Mouse (Mus musculus) R1 (cell line): ENCODE results near the gene Figla.
A peak's percentile ranks its signal among the peaks of the same experiment; 100 is the strongest.
"Not testable (repeated sequence)": the region's sequence is repeated elsewhere in the genome, so short reads cannot be mapped to it uniquely, and the experiment has no call there.

Experiments
- DNase-seq: peaks from one replicate; pipeline ENCODE4 v3.0.0-alpha.2; 2018; ENCODE audit warnings: low read depth, low spot score

Figla gene

DNA sequence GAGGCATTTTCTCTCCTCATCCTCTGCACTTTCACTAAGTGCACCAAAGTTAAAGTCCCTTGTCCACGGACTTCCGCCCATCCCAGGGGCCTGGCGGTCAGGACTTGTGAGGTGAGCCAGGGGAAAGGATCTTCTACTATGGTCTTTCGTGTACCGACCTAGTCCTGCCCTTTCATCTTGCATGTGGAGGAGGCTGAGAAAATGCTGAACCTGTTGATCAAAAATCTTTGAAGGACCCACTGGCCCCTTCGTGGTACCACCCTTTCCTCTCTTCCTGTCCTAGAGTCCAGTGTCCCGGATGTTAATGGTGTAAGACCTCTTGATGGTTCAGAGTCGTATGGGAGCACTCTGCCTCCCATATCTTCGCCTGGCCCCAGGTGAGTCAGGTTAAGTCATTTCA, at the start of gene Figla:
TSS of gene Figla (plus strand) at position 301 of the 400 bp plus-strand sequence.
- DNase-seq: no peak

GRCm38 (mm10) chr6:85966686-85967085, 49.3 kb upstream of the Figla start:
- no peak for DNase-seq

DNA sequence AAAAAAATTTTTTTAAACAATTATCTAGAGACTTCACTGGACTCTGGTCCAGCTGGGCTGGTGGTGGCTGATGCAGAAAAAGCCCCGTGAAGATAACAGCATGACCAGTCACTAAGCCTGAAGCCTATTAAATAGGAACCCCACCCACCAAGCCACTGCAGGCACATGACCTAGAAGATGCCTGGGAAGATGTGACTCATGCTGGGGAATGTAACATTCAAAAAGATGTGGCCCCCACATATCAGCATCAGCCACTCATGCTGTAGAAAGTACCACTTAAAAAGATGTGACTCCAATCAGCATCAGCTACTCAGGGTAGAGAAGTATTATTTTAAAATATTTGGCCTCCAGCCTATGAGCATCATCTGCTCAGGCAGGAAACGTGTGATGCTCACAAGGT, 46.1 kb upstream of the Figla start:
- no peak for DNase-seq

GRCm38 (mm10) chr6:85972699-85973098, 43.3 kb upstream of the Figla start:
- no peak for DNase-seq

- no peak for DNase-seq
Observed at GRCm38 (mm10) chr6:85973336-85973735, 42.6 kb upstream of the Figla start.

GRCm38 (mm10) chr6:85974941-85975617, 40.9 kb upstream of the Figla start:
- DNase-seq: no peak

DNA sequence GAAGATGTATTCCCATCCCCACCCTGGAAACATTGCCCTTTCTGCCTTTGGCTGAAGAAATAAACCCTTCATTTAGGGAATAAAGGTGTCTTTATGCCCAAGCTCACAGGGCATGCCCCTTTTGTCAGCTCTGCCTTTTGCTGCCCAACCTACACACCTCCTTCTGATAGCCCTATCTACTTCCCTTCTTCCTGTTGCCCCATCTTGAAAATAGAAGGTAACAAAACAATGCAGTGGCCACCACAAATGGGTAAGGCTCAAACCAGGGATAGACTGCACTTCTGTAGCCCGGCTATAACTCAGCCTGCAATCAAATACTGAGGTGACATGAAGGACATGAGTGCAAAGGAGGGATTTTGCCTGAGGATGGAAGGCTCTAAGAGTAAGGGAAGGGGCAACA, 40.2 kb upstream of the Figla start:
- no peak for DNase-seq

DNA sequence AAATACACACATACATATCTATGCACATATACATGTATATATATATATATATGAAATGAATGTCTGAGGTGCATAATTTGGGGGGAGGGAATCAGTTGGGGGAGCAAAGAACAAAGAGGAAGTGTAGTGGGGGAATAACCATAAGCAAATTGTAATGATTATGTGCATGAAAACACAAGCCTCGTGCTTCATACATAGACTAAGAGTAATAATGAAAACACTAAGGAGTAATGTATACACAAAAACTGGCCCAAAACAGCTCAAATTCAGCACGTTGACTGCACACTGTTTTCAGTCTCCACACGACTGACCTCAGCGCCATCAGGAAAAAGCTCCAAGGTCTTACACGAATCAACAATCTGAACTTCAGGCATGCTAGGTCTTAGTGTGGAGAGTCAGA, 39.7 kb upstream of the Figla start:
- no peak for DNase-seq

DNA sequence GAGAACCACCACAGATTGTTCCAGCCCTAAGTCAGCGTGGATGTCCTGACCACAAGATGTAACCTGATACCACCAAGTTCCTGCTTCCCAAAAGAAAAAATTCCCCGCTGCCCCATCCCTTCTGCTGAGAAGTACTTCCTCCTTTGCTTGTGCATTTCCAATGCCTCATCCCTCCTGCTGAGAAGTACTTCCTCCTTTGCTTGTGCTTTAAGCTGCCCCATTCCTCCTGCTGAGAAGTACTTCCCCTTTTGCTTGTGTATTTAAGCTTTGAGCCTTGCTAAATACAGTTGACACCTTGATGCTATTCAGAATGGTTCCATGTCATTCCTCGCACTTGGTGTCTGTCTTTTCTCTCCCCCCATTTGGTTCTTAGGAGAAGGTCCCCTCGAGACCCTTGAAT, 37.2 kb upstream of the Figla start:
- peak; percentile 72 for DNase-seq

- no peak for DNase-seq
Observed at GRCm38 (mm10) chr6:85984351-85984750, 31.6 kb upstream of the Figla start.

GRCm38 (mm10) chr6:85989570-85989969, 26.4 kb upstream of the Figla start:
- not testable (repeated sequence) for DNase-seq

DNA sequence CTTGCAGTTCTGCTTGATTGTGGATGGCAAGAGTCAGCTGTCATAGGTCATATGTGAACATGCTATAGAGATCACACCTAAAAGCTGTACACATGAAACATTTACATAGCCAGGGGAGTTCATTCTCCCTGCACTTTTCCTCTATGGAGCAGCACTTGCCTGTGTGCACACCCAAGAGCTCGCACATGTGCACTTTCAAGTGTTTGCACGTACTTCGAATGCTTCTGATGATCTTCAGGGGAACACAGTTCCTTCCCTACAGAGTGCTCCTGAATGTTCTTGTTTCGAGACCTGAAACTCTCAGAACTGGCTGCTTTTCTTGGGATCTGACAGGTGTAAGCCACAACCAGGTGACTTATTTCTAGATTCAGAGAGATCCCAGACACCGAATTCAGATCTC, 25.2 kb upstream of the Figla start:
- not testable (repeated sequence) for DNase-seq

- peak; percentile 78 for DNase-seq
Observed at GRCm38 (mm10) chr6:86003405-86003925, 12.5 kb upstream of the Figla start.

DNA sequence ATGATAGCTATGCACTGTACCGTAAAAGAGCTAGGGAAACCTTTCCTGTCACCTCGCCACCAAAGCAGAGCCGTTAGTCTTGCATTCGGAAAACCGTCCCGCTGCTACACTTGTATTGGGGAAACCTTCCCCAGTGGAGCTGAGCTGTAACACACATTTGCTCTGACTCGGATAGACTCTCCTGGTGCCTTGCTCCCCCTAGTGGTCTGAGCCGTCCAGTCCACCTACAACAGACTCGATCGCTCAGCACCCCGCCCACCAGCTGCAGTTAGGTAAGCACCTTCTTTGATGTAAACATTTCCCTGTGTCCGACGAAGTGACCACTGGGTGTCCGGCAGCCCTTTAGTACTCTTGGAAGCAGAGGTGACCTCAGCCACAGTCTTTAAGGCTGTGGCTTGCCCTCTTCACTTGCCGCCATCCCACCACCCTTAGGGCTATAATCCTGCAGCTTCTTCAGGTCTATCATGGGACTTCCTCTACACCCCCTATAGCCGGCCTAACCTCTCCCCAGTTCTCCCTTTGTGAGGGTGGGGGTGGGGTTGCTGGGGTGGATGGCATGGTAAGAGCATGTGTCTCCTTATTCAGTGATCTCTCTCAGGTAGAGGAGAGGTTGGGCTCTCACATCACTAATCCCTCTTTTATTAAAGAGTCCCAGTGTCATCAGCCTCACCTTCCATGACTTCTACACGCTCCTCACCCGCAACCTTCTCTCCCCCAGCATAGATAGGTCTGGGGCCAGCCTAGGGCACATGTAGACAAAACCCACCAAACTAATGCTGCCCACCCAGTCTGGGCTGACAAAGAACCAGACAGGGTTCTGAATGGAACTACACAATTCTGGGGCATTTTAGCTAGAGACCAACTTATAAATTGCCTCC, 11.5 kb upstream of the Figla start:
- peak; percentile 92 for DNase-seq

- peak; percentile 76 for DNase-seq
Observed at GRCm38 (mm10) chr6:86009980-86010379, 6.0 kb upstream of the Figla start.

GRCm38 (mm10) chr6:86014812-86015211, 1.2 kb upstream of the Figla start:
- not testable (repeated sequence) for DNase-seq

- peak; percentile 55 for DNase-seq
Observed at GRCm38 (mm10) chr6:86016793-86017350, 901 bp downstream of the Figla start.

DNA sequence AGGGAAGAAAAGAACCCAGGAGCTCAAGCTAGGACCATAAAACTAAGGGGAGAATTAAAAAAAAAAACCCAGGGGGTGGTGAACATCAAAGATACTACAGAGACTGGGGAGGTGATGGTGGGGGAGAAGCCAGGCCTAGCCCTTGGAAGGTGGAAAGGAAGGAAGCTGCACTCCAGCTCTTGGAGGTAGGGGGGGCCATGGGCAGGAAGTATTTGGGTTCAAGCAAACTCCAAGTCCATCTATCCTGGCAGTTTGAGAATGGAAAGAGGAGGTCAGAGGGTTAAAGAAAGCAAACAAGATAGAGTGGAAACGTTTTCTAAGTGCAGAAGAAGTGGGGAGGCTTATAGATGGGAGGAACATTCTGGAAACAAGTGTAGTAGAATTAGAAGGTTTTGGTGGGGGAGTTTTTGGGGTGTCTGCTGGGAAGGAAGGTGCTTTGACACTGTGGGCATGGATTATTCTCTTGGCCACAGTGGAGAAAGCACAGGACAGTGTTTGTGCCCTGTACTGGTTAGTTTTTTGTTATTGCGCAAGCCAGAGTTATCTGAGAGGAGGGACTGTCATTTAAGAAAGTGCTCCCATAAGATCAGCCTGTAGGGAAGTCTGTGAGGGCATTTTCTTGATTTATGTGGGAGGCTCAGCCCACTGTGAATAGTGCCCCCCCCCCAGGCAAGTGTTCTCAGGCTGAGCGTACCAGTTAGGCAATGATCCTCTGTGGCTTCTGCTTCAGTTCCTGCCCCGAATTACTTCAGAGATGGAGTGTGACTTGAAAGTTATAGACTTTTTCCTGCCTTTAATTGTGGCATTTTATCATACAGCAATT, 3.7 kb downstream of the Figla start:
- no peak for DNase-seq

DNA sequence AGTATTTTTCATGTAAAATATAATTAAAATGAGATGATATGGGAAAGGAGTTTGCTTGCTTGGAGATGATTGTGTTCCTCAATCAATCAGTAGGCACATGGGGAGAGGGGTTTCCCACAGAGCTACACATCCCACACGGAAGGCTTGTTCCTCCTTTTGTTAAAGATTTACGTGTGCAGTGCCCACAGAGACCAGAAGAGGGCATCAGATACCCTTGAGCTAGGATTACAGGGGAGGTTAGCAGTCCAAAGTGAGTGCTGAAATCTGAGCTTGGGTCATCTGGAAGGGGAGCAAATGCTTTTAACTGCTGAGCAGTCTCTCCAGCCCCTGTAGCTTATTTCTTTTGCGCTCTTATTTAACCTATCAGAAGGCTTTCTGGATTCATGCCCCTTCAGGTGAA, 5.0 kb downstream of the Figla start:
- DNase-seq: no peak

DNA sequence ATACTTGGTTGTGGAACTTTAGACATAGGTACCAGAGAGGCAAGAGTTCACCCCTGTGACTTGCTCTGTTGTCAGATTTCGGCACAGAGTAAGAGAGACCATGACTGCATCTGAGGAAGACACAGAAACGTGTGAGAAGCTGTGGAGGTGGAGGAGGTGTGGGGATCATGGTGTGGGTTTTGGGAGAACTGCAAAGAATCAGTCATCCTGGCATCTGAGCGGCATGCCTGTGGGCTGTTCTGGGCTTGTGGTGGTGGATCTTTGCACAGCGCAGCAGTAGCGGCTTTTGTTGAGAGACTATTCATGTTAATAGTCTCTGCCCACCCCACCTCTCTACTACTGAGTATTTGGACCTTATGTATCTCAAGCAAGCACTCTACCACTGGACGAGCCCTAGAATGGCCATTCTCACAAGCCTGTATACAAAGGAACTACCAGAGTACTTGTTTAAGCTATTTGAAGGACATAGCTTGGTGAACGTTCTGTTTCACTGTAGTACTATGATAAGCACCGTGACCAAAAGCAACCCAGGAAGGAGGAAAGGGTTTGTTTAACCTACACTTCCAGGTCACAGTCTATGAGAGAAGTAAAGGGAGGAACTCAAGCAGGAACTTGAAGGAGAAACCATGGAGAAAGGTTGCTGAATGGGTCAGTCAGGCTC, 10.8 kb downstream of the Figla start:
- no peak for DNase-seq

GRCm38 (mm10) chr6:86028150-86028549, 12.2 kb downstream of the Figla start:
- no peak for DNase-seq
